Mouse (Mus musculus) cortical plate, adult 2 months (tissue): ENCODE data around the gene Sh2d1b1. TPM values are rescaled to one million over a fixed set of nuclear protein-coding genes. Genes with fewer than 3 reads are reported as not detected.
A peak's percentile ranks its signal among the peaks of the same experiment; 100 is the strongest.

Experiments
- H3K27ac ChIP-seq: fragments of 200-500 bp; 2 replicates; pipeline ENCODE4 v1.5.1; 2012; ENCODE audit warnings: low read length, control low read depth, inconsistent platforms; ENCODE audit not compliant: insufficient read depth
- H3K4me1 ChIP-seq: fragments of 200-500 bp; 2 replicates; pipeline ENCODE4 v1.6.1; 2011; ENCODE audit warnings: low read length; ENCODE audit not compliant: control insufficient read depth, insufficient read depth
- H3K4me3 ChIP-seq: fragments of 200-500 bp; 2 replicates; pipeline ENCODE4 v1.5.1; 2011; ENCODE audit warnings: mild to moderate bottlenecking, low read length, control low read depth; ENCODE audit not compliant: insufficient read depth
- CTCF ChIP-seq: fragments of 200-500 bp; IDR thresholded peaks from 2 replicates; pipeline ENCODE4 v1.5.1; 2011; ENCODE audit warnings: mild to moderate bottlenecking, control low read depth, low read length; ENCODE audit not compliant: insufficient read depth; ENCODE audit errors: extremely low read depth
- POLR2A ChIP-seq: fragments of 200-500 bp; IDR thresholded peaks from 2 replicates; pipeline ENCODE4 v1.6.1; 2011; ENCODE audit warnings: mild to moderate bottlenecking, low read length, control low read depth; ENCODE audit not compliant: insufficient read depth; ENCODE audit errors: extremely low read depth
- polyA plus RNA-seq: library from polyadenylated mRNA; depleted of rRNA; stranded (reverse); fragments of >200 nt; gene quantifications from 2 replicates; pipeline ENCODE4 v1.2.3, GENCODE M21; 2012; rRNA removed

Gene Sh2d1b1
- polyA plus RNA-seq, 1 experiment: not detected

- H3K27ac ChIP-seq: no peak overlapping the region
- TF ChIP-seq CTCF: no peak
- no peak for TF ChIP-seq POLR2A
- H3K4me3 ChIP-seq: no peak overlapping the region
- H3K4me1 ChIP-seq: peaks cover 2% of the 10 kb centered on the region; the same call in 1 of the 2 replicates
Measured at GRCm38 (mm10) chr1:170311431-170311830, 34.3 kb downstream of the Sh2d1b1 start.

- no peak overlapping the region for H3K27ac ChIP-seq
- TF ChIP-seq CTCF: no peak
- no peak for TF ChIP-seq POLR2A
- H3K4me1 ChIP-seq: no peaks in the 10 kb centered on the region
- H3K4me3 ChIP-seq: no peak overlapping the region
Measured at GRCm38 (mm10) chr1:170322046-170322445, 44.9 kb downstream of the Sh2d1b1 start.

- no peaks in the 10 kb centered on the region for H3K4me1 ChIP-seq
- no peak overlapping the region for H3K27ac ChIP-seq
- TF ChIP-seq POLR2A (no peak), CTCF (no peak)
- no peak overlapping the region for H3K4me3 ChIP-seq
Measured at GRCm38 (mm10) chr1:170323001-170323400, 45.9 kb downstream of the Sh2d1b1 start.

- H3K4me1 ChIP-seq: no peaks in the 10 kb centered on the region
- no peak overlapping the region for H3K27ac ChIP-seq
- TF ChIP-seq CTCF (no peak), POLR2A (no peak)
- no peak overlapping the region for H3K4me3 ChIP-seq
Measured at GRCm38 (mm10) chr1:170324312-170324711, 47.2 kb downstream of the Sh2d1b1 start.

GRCm38 (mm10) chr1:170325277-170325676, 48.2 kb downstream of the Sh2d1b1 start:
- Histone ChIP-seq H3K4me1 (no peaks in the 10 kb centered on the region), H3K27ac (no peak overlapping the region)
- TF ChIP-seq POLR2A: no peak
- no peak for TF ChIP-seq CTCF

GRCm38 (mm10) chr1:170331926-170332325, 54.8 kb downstream of the Sh2d1b1 start:
- H3K4me3 ChIP-seq: no peak overlapping the region
- H3K4me1 ChIP-seq: peaks cover 6% of the 10 kb centered on the region; the same call in 1 of the 2 replicates
- no peak overlapping the region for H3K27ac ChIP-seq
- no peak for TF ChIP-seq POLR2A
- no peak for TF ChIP-seq CTCF

More at GRCm38 (mm10) chr1:170325277-170325676, 48.2 kb downstream of the Sh2d1b1 start:
- H3K4me3 ChIP-seq: no peak overlapping the region

GRCm38 (mm10) chr1:170332775-170333174, 55.7 kb downstream of the Sh2d1b1 start:
- no peak overlapping the region for H3K27ac ChIP-seq
- H3K4me3 ChIP-seq: no peak overlapping the region
- peaks cover 6% of the 10 kb centered on the region; the same call in 1 of the 2 replicates for H3K4me1 ChIP-seq
- TF ChIP-seq CTCF: peak; percentile 28; the same call in 1 of the 2 replicates
- TF ChIP-seq POLR2A: no peak

Other genes with a start within 250 kb of the Sh2d1b1 start
- gene Ddr2, start 166.6 kb upstream of the Sh2d1b1 start, polyA plus RNA-seq: 3.2 and 4.0 TPM in 2 replicates
- gene Uap1, start 102.4 kb upstream of the Sh2d1b1 start, polyA plus RNA-seq: 51.8 and 54.1 TPM in 2 replicates
- gene Uhmk1, start 61.9 kb upstream of the Sh2d1b1 start, polyA plus RNA-seq: 77.4 and 83.4 TPM in 2 replicates
- gene Sh2d1b2, start 44.6 kb upstream of the Sh2d1b1 start, polyA plus RNA-seq: not detected in 2 replicates
- gene Gm7694, start 29.0 kb downstream of the Sh2d1b1 start, polyA plus RNA-seq: 6.3 and 6.5 TPM in 2 replicates
- gene Spata46, start 31.5 kb downstream of the Sh2d1b1 start, polyA plus RNA-seq: not detected in 2 replicates